Mouse (Mus musculus) urinary bladder, postnatal 0 days (tissue): ENCODE measurements around the gene Fndc4. TPM values are rescaled to one million over a fixed set of nuclear protein-coding genes. Genes with fewer than 3 reads are reported as not detected.

Experiments
- polyA plus RNA-seq: library from polyadenylated mRNA; unstranded; fragments of >200 nt; fragmentation: Nextera tagmentation; extraction: Ambion mirVana; gene quantifications from 2 replicates; pipeline ENCODE4 v1.2.1, GENCODE M21; 2015

Gene Fndc4
- polyA plus RNA-seq, result 12.9 and 13.2 TPM in 2 replicates

GRCm38 (mm10) chr5:31295606-31296141, at the start of gene Fndc4:
Fndc4 (minus strand) TSS chr5:31296080.

GRCm38 (mm10) chr5:31297047-31297757, 1.3 kb upstream of the Fndc4 start, which contains the start of gene Gckr:
Gckr (plus strand) TSS chr5:31297443.

GRCm38 (mm10) chr5:31290521-31291360, 5.1 kb downstream of the Fndc4 start, which contains the start of gene Ift172:
Ift172 (minus strand) TSS chr5:31291116.

GRCm38 (mm10) chr5:31251541-31252101, 44.3 kb downstream of the Fndc4 start, which contains the start of gene Krtcap3:
Krtcap3 (plus strand) TSS chr5:31251691.

Other genes starting within 250 kb of the Fndc4 start
- gene Atraid, start 247.8 kb downstream of the Fndc4 start, polyA plus RNA-seq, result 208 and 234 TPM in 2 replicates
- gene Slc5a6, start 247.2 kb downstream of the Fndc4 start, polyA plus RNA-seq, result 7.6 and 8.1 TPM in 2 replicates
- gene Cad, start 241.3 kb downstream of the Fndc4 start, polyA plus RNA-seq, result 7.7 and 8.9 TPM in 2 replicates
- gene Dnajc5g, start 189.8 kb downstream of the Fndc4 start, polyA plus RNA-seq, result not detected in 2 replicates
- gene Slc30a3, start 187.8 kb downstream of the Fndc4 start, polyA plus RNA-seq, result not detected in 2 replicates
- gene Trim54, start 179.4 kb downstream of the Fndc4 start, polyA plus RNA-seq, result not detected in 2 replicates
- gene Ucn, start 157.3 kb downstream of the Fndc4 start, polyA plus RNA-seq, result not detected in 2 replicates
- gene Mpv17, start 141.8 kb downstream of the Fndc4 start, polyA plus RNA-seq, result 60.7 and 61.3 TPM in 2 replicates
- gene Gm29609, start 116.2 kb downstream of the Fndc4 start, polyA plus RNA-seq, result 0.29 and 1.5 TPM in 2 replicates
- 21.8 and 27.1 TPM in 2 replicates for gene Gtf3c2, start 115.9 kb downstream of the Fndc4 start, polyA plus RNA-seq
- 106 and 108 TPM in 2 replicates for gene Snx17, start 102.9 kb downstream of the Fndc4 start, polyA plus RNA-seq
- gene Eif2b4, start 102.7 kb downstream of the Fndc4 start, polyA plus RNA-seq, result 31.4 and 37.4 TPM in 2 replicates
- gene Zfp513, start 93.8 kb downstream of the Fndc4 start, polyA plus RNA-seq, result 4.0 and 4.5 TPM in 2 replicates
- gene Ppm1g, start 75.4 kb downstream of the Fndc4 start, polyA plus RNA-seq, result 59.8 and 62.1 TPM in 2 replicates
- gene Nrbp1, start 55.2 kb downstream of the Fndc4 start, polyA plus RNA-seq, result 103 and 107 TPM in 2 replicates
- gene Gm9970, start 54.8 kb downstream of the Fndc4 start, polyA plus RNA-seq, result 1.0 and 1.3 TPM in 2 replicates
- gene Krtcap3, start 44.4 kb downstream of the Fndc4 start, polyA plus RNA-seq, result 30.7 and 32.7 TPM in 2 replicates
- gene Ift172, start 5.0 kb downstream of the Fndc4 start, polyA plus RNA-seq, result 9.7 and 12.7 TPM in 2 replicates
- 0.11 TPM in 1 of 2 replicates, not detected in the other for gene Gckr, start 1.4 kb upstream of the Fndc4 start, polyA plus RNA-seq
- gene Zfp512, start 156.4 kb upstream of the Fndc4 start, polyA plus RNA-seq, result 16.1 and 17.2 TPM in 2 replicates
- not detected in 2 replicates for gene 4930548H24Rik, start 189.7 kb upstream of the Fndc4 start, polyA plus RNA-seq
- 25.9 and 26.0 TPM in 2 replicates for gene Gpn1, start 198.7 kb upstream of the Fndc4 start, polyA plus RNA-seq
- 17.3 and 20.0 TPM in 2 replicates for gene Slc4a1ap, start 230.9 kb upstream of the Fndc4 start, polyA plus RNA-seq
- 13.3 and 13.4 TPM in 2 replicates for gene Supt7l, start 231.7 kb upstream of the Fndc4 start, polyA plus RNA-seq